Mouse (Mus musculus) brain, embryonic 14.5 days (tissue): Measurements from ENCODE around the gene Got1.
A peak's percentile ranks its signal among the peaks of the same experiment; 100 is the strongest.

Experiments used
- CTCF ChIP-seq: fragments of 200-500 bp; IDR thresholded peaks from 2 replicates; pipeline ENCODE4 v1.5.1; 2012; ENCODE audit warnings: inconsistent platforms, mild to moderate bottlenecking, moderate library complexity, borderline replicate concordance; ENCODE audit not compliant: insufficient read depth, insufficient read length; ENCODE audit errors: extremely low read depth
- POLR2A ChIP-seq: fragments of 200-500 bp; IDR thresholded peaks from 2 replicates; pipeline ENCODE4 v1.6.1; 2012; ENCODE audit warnings: mild to moderate bottlenecking, inconsistent platforms, borderline replicate concordance; ENCODE audit not compliant: poor library complexity, insufficient read depth, insufficient read length, severe bottlenecking; ENCODE audit errors: extremely low read depth

- TF ChIP-seq CTCF (no peak), POLR2A (peak; percentile 66; the same call in 1 of the 2 replicates)
Measured at GRCm38 (mm10) chr19:43524187-43525103, at the start of gene Got1.
